Mouse (Mus musculus) mouse trophoblast stem cell (cell line): ENCODE results near the gene Gm43517.

Experiments used
- in situ Hi-C, 2 experiments: fragments of 300-500 bp; cut with MseI, MboI; formaldehyde crosslinking; loops; 2 replicates in 1 of 2; 3 replicates in 1 of 2; pipeline ENCODE4 v1.15.1; 2025

Gm43517 gene

DNA sequence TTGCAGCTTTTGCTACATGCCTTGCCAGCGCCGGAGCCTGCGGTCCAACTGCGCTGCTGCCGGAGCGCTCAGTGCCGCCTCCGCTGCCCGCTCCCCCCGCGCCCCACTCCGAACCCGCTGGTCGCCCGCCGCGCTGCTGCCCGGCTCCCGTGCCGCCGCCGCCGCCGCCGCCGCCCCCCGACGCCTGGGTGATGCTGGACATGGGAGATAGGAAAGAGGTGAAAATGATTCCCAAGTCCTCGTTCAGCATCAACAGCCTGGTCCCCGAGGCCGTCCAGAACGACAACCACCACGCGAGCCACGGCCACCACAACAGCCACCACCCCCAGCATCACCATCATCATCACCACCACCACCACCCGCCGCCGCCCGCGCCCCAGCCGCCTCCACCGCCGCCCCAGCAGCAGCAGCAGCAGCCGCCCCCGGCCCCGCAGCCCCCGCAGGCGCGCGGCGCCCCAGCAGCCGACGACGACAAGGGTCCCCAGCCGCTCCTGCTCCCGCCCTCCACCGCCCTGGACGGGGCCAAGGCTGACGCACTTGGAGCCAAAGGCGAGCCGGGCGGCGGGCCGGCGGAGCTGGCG is 589 bp upstream of the Gm43517 start:
- in situ Hi-C loops, result loop anchor here (25.0 kb wide), 2 partner anchors 553 to 1578 kb away; no protein-coding TSS in a partner anchor

DNA sequence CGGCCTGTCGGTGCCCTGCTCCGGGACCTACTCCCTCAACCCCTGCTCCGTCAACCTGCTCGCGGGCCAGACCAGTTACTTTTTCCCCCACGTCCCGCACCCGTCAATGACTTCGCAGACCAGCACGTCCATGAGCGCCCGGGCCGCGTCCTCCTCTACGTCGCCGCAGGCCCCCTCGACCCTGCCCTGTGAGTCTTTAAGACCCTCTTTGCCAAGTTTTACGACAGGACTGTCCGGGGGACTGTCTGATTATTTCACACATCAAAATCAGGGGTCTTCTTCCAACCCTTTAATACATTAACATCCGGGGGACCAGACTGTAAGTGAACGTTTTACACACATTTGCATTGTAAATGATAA is 637 bp downstream of the Gm43517 start:
- in situ Hi-C loops, result loop anchor here (25.0 kb wide), 2 partner anchors 552 to 1577 kb away; no protein-coding TSS in a partner anchor

DNA sequence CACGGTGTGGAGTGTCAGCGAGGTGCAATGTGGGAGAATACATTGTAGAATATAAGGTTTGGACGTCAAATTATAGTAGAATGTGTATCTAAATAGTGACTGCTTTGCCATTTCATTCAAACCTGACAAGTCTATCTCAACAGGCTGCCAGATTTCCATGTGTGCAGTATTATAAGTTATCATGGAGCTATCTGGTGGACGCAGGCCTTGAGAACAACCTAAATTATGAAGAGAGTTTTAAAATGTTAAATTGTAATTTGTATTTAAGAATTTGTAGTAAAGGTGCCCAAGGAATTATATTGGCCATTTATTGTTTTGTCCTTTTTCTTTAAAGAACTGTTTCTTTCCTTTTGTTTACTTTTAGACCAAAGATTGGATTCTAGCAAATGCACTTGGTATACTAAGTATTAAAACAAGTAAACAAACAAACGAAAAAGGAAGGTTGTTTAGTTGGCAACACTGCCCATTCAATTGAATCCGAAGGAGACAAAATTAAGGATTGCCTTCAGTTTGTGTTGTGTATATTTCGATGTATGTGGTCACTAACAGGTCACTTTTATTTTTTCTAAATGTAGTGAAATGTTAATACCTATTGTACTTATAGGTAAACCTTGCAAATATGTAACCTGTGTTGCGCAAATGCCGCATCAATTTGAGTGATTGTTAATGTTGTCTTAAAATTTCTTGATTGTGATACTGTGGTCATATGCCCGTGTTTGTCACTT is 1.3 kb downstream of the Gm43517 start:
- in situ Hi-C loops, result loop anchor here (25.0 kb wide), 2 partner anchors 551 to 1576 kb away; no protein-coding TSS in a partner anchor

- in situ Hi-C loops, result loop anchor here (25.0 kb wide), 2 partner anchors 549 to 1574 kb away; no protein-coding TSS in a partner anchor
These were observed 3.1 kb downstream of the Gm43517 start for GRCm38 (mm10) chr12:49387856-49388598.

DNA sequence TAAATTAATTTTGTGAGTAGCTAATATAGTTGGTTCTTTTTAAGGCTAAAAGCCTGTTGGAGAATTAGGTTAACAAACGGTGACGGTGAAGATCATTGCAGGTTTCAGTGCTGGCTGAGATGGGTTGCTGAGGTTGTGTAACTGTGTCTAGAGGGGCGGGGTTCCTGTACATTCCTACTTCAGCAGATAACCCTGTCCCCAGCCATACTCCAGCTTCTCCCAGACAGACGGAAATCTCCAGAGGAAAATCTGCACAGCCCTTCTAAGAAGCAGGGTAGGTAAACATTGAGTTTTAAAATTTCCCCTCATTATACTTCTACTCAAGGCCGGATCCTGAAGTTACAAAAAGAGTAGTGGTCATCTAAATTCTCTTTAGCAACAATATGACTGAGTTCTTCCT is 4.7 kb downstream of the Gm43517 start:
- in situ Hi-C loops, result loop anchor here (25.0 kb wide), 2 partner anchors 548 to 1573 kb away; no protein-coding TSS in a partner anchor

GRCm38 (mm10) chr12:49390257-49390656 is 5.3 kb downstream of the Gm43517 start:
- in situ Hi-C loops, result loop anchor here (25.0 kb wide), 2 partner anchors 547 to 1572 kb away; no protein-coding TSS in a partner anchor

DNA sequence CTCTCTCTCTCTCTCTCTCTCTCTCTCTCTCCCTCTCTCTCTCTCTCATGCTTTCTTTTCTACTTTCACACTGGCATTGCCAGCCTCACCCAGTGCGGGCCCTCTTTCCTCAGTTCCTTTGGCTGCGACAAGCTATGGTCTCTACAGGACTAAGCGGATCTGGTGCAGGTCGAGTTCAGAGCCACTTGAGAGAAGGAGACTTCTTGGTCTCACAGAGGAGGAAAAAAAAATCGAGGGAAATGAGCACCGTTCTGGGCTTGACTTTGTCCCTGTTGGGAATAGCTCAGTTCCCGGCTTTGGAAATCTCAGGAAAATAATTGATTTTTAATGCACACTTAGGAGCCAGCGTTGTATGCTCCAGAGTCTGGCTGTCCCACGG is 5.9 kb downstream of the Gm43517 start:
- in situ Hi-C loops, result loop anchor here (25.0 kb wide), 2 partner anchors 546 to 1571 kb away; no protein-coding TSS in a partner anchor

DNA sequence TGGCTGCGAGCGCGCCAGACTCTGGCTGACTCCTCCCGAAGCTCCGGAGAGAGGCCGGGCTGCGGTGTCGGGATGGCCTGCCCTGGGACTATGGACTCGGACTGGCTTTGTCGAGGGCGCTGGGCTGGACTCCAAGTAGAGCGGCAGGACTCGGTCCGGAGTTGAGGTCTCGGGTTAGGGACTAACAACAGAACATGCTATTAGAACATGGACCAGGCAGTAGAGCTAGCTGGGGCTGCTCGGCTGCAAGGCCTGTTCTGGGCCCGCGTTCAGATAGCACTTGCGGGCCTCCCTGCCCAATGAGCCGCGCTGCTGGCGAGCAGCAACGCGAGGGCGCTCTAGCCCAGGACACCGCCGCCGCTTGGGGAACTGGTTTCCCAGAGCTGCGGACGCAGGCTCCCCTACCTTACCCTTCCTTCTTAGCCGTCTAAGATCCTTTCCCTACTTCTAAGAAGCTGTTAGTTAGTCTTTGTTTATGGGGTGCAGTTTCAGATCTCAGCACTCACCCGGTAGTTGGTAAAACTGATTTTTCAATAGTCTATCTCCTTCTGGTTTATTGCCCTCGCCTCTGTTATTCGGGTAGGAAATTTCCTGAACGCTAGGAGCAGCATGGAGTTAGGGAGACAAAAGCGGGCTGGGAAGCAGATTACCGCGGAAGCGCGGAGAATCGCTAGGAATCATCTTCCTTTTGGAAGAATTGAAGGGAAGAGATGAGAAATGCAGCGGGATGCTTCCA is 6.5 kb downstream of the Gm43517 start:
- in situ Hi-C loops, result loop anchor here (25.0 kb wide), 2 partner anchors 546 to 1571 kb away; no protein-coding TSS in a partner anchor

DNA sequence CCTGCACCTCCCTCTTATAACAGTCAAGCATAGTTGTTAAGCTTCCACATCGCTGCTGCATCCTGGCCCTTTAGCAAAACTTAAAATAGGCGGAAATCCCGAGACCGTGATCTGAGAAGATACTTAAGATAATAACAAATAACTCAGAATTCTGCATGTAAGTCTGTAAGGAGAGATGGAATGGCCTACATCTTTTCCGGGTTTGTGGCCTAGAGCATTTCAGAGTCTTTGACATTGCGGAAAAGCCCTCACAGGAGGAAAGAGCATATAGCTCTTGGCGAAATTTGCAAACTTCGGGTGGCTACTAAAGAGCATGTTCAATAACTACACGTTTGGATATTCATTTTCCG is 7.0 kb downstream of the Gm43517 start:
- in situ Hi-C loops, result loop anchor here (25.0 kb wide), 2 partner anchors 545 to 1570 kb away; no protein-coding TSS in a partner anchor

- in situ Hi-C loops, result loop anchor here (25.0 kb wide), 2 partner anchors 544 to 1569 kb away; no protein-coding TSS in a partner anchor
These were observed 7.9 kb downstream of the Gm43517 start for GRCm38 (mm10) chr12:49392876-49393275.

DNA sequence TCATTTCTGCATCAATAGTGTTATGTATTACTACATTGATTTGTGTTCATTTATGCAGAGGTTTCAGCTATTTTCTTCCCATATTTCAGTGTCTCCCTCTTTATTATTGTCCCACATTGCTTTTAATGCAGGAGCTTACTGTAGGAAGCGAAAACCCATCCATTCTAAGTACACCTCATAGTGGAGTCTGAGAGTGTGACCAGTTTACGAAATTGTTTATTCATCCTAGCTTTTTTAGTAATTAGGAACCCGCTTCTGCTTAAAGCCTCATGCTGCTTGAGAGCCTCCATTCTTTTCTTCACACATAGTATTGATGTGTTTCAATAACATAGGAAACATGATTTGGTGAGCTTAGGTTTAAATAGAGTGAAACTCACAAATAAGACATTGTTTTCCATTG is 8.7 kb downstream of the Gm43517 start:
- in situ Hi-C loops, result loop anchor here (25.0 kb wide), 2 partner anchors 544 to 1569 kb away; no protein-coding TSS in a partner anchor

DNA sequence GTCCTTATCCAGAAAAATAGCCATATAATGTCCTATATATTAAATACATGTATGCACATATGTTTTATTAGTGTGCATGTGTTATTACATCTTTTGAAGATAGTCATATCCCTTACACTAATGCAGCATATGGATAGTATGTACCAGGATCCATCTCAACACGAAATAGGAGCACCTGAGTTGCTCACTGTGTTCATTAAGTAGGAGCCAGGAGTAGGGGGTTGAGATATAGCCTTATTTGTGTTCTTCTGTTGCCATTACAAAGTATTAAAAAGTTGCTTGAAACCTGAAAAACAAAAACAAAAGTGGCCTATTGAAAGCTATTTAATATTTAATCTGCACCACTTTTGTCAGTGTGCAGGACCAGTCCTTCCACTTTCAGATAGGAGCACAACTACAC is 9.2 kb downstream of the Gm43517 start:
- in situ Hi-C loops, result loop anchor here (25.0 kb wide), 2 partner anchors 543 to 1568 kb away; no protein-coding TSS in a partner anchor

DNA sequence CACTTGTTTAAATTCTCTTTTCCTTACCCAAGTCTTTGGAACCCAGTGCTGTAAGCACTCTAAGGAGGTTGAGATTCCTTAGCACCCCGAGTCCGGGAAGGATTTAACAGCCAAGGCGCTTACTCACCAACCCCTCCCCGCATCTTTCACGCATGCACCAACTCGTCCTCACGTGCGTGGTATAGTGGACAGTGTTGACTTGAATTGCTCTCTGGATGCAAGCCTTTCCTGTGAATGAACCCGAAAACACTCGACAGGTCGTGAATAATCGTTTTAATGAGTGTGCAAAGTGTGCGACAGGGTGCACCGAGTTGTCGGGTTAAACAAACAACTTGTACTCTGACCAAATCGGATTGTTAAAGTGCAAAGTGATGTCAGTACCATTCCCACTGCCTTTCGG is 9.9 kb downstream of the Gm43517 start:
- in situ Hi-C loops, result loop anchor here (25.0 kb wide), 2 partner anchors 542 to 1567 kb away; no protein-coding TSS in a partner anchor

DNA sequence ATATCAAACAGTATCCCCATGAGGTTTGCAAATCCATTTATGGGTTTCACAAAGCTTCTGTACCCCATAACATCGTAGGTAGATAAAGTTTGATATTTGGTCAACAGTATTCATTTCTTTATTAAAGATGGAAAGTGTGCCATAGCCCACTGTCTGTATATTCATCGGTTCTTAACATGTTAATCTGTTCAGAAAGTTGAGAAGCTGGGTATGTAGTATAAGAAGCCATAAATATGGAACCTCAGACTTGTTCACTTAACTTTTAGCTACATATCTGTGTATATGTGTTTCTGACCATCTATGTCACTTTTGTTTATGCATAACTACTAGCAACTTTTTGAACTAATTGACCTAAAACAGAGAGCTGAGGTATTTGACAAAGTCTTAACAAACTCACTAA is 11.0 kb downstream of the Gm43517 start:
- in situ Hi-C loops, result loop anchor here (25.0 kb wide), 2 partner anchors 541 to 1566 kb away; no protein-coding TSS in a partner anchor

DNA sequence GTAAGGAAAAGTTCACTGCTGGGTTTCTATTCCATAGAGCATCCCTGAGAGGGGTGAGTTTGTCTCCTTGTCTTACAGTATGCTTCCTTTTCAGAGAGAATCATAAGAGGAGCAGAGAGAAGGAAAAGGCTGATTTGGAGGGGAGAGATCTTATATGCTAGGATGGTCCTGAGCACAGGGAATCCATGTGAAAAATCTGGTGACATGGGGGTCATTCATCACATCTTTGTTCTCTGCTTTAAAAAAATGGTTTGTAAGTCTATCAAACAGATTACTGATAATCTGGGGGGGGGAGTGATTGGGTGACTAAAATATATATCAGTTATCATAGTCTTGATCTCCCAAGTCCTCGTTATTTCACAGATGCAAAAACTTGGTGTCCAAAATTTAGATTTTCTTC is 11.8 kb downstream of the Gm43517 start:
- in situ Hi-C loops, result loop anchor here (25.0 kb wide), 2 partner anchors 541 to 1566 kb away; no protein-coding TSS in a partner anchor

DNA sequence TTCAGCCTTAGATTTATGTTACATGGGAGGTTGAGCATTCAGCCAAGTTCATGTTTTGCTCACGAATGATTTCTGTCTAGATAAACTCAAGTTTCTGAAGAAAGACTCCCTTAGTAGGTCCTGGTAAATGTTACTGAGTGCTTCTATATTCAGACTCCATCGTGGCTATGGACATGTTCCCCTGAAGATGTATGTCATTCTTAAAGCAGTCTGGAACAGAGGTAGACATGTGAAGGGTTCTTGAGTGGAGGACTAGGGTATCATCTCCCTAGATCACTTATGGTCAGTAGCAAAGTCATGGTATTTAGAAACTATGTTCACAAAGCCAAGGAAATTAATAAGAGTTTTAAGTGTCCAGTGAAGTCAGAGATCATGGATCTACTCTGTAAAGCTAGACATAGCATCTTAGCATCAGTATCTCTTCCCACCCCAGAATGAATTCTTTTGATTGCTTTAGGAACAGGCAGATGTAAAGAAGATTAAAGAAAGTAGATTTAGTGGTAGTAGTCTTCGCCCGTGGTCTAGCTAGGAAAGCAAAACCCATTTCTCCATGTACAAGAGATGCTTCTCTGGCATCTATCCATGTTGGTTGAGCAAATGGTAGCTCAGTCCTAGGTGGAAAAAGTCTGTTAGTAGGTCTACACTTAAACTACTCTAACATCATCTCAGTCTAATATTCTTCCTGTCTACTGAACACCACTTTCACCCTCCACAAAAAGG is 12.6 kb downstream of the Gm43517 start:
- in situ Hi-C loops, result loop anchor here (25.0 kb wide), 2 partner anchors 540 to 1565 kb away; no protein-coding TSS in a partner anchor

GRCm38 (mm10) chr12:49398163-49398540 is 13.2 kb downstream of the Gm43517 start:
- in situ Hi-C loops, result loop anchor here (25.0 kb wide), 2 partner anchors 539 to 1564 kb away; no protein-coding TSS in a partner anchor

GRCm38 (mm10) chr12:49398636-49399035 is 13.7 kb downstream of the Gm43517 start:
- in situ Hi-C loops, result loop anchor here (25.0 kb wide), 2 partner anchors 539 to 1564 kb away; no protein-coding TSS in a partner anchor

- in situ Hi-C loops, result loop anchor here (25.0 kb wide), 2 partner anchors 538 to 1563 kb away; no protein-coding TSS in a partner anchor
These were observed 14.6 kb downstream of the Gm43517 start for GRCm38 (mm10) chr12:49399611-49400010.
